Mouse (Mus musculus) olfactory bulb, adult 2 months (tissue): ENCODE data around the gene Lrrc36. TPM values are rescaled to one million over a fixed set of nuclear protein-coding genes. Genes with fewer than 3 reads are reported as not detected.

ENCODE experiments used
- H3K27ac ChIP-seq: fragments of 200-500 bp; 2 replicates; pipeline ENCODE4 v1.5.1; 2012; ENCODE audit warnings: low read depth, low read length; ENCODE audit not compliant: insufficient read depth
- H3K4me1 ChIP-seq: fragments of 200-500 bp; 2 replicates; pipeline ENCODE4 v1.6.1; 2012; ENCODE audit warnings: low read length; ENCODE audit not compliant: control insufficient read depth, insufficient read depth
- H3K4me3 ChIP-seq: fragments of 200-500 bp; 2 replicates; pipeline ENCODE4 v1.5.1; 2012; ENCODE audit warnings: mild to moderate bottlenecking, low read depth, low read length, moderate library complexity; ENCODE audit not compliant: insufficient read depth
- CTCF ChIP-seq: fragments of 200-500 bp; IDR thresholded peaks from 2 replicates; pipeline ENCODE4 v1.5.1; 2012; ENCODE audit warnings: low read depth, mild to moderate bottlenecking, low read length, moderate library complexity; ENCODE audit not compliant: insufficient read depth
- POLR2A ChIP-seq: fragments of 200-500 bp; IDR thresholded peaks from 2 replicates; pipeline ENCODE4 v1.6.1; 2012; ENCODE audit warnings: mild to moderate bottlenecking, low read depth, low read length, moderate library complexity; ENCODE audit not compliant: insufficient read depth
- WGBS: fragments of 180-500 bp; shearing (Covaris S2); methylation state at CpG from one replicate; pipeline ENCODE4 v1.1.7; 2018; 5-methylcytosine and 5-hydroxymethylcytosine counted together
- polyA plus RNA-seq: library from polyadenylated mRNA; stranded (reverse); fragments of >200 nt; gene quantifications from 2 replicates; pipeline ENCODE4 v1.2.4, GENCODE M21; 2012; ENCODE audit warnings: low replicate concordance; ENCODE audit not compliant: missing spikeins, insufficient read depth, insufficient read length

The Lrrc36 gene
- polyA plus RNA-seq, 1 experiment = not detected

GRCm38 (mm10) chr8:105468002-105468720 lies 54.8 kb downstream of the Lrrc36 start:
- H3K4me1 ChIP-seq = peaks cover 45% of the 10 kb centered on the region
- WGBS = 79% methylated on average over 27 of the region's 27 CpGs
- H3K27ac ChIP-seq = no peak overlapping the region
- TF ChIP-seq POLR2A (no peak), CTCF (no peak)
- H3K4me3 ChIP-seq = no peak overlapping the region

GRCm38 (mm10) chr8:105469041-105469695 lies 55.8 kb downstream of the Lrrc36 start:
- WGBS = 30% methylated on average over 6 of the region's 6 CpGs
- Histone ChIP-seq H3K27ac (no peak overlapping the region), H3K4me3 (no peak overlapping the region), H3K4me1 (peaks cover 45% of the 10 kb centered on the region)
- TF ChIP-seq CTCF (no peak), POLR2A (no peak)

DNA sequence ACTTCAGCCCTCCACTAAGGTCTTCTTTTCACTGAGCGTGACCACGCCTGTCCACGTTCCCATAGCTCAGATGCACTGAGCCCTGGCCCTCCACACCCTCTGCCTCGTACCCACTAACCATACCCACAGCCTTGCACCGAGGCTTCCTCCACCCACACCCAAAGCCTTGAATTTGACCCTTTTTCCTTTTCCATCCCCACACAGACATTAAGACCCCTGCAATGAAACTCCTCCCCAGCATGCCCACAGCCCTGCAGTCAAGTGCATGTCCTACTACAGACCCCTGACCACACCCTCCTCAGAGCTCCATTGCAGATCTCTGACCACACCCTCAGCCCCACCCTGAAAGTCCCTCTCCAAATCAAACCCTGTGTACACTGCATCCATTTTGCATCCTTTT lies 56.4 kb downstream of the Lrrc36 start:
- Histone ChIP-seq H3K27ac (no peak overlapping the region), H3K4me3 (no peak overlapping the region), H3K4me1 (peaks cover 50% of the 10 kb centered on the region)
- WGBS = 88% methylated on average over 5 of the region's 5 CpGs
- TF ChIP-seq CTCF = no peak
- TF ChIP-seq POLR2A = no peak

GRCm38 (mm10) chr8:105470262-105470661 lies 56.9 kb downstream of the Lrrc36 start:
- 82% methylated on average over 5 of the region's 5 CpGs for WGBS
- no peak overlapping the region for H3K4me3 ChIP-seq
- TF ChIP-seq CTCF (no peak), POLR2A (no peak)
- H3K27ac ChIP-seq = no peak overlapping the region
- peaks cover 54% of the 10 kb centered on the region for H3K4me1 ChIP-seq

- 37% methylated on average over 11 of the region's 11 CpGs for WGBS
- H3K27ac ChIP-seq = no peak overlapping the region
- peak overlapping the region; percentile 41 for H3K4me3 ChIP-seq
- TF ChIP-seq POLR2A = no peak
- no peak for TF ChIP-seq CTCF
- H3K4me1 ChIP-seq = peaks cover 55% of the 10 kb centered on the region
These were observed 57.4 kb downstream of the Lrrc36 start for GRCm38 (mm10) chr8:105470681-105471313.

- Histone ChIP-seq H3K27ac (no peak within 1 kb of the TSS), H3K4me3 (peak within 1 kb of the TSS; percentile 41), H3K4me1 (peaks cover 51% of the 10 kb centered on the region)
- 22% methylated on average over 25 of the region's 25 CpGs for WGBS
- TF ChIP-seq CTCF (no peak), POLR2A (0 out of 2 replicates have a peak, but pooled peaks have one; percentile 30)
These were observed 58.1 kb downstream of the Lrrc36 start, which contains the start of gene Tppp3 for GRCm38 (mm10) chr8:105471314-105472015. TSS of gene Tppp3 (minus strand) at chr8:105471526.

- Histone ChIP-seq H3K4me1 (peaks cover 53% of the 10 kb centered on the region), H3K4me3 (no peak overlapping the region), H3K27ac (no peak overlapping the region)
- no peak for TF ChIP-seq CTCF
- no peak for TF ChIP-seq POLR2A
- 86% methylated on average over 23 of the region's 23 CpGs for WGBS
These were observed 59.1 kb downstream of the Lrrc36 start for GRCm38 (mm10) chr8:105472414-105472932.

DNA sequence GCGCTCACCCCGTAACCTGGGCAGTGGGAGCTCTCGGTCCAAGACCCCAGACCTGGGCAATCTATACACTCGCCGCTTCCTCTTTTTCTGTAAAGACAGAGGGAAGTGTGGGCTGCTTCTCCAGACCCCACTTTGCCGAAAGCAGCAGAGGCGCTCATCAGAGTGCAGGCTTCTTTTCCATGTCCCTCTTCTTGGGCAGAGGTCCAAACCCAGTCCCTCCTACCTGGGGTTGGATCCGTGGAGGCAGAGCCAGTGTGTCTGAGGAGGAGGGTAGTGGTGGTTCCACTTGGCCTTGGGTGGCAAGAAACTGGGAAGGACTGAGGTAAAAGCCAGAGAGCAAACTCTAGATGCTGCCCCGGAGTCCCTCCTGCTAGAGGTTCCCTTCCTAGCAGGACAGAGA lies 59.6 kb downstream of the Lrrc36 start:
- Histone ChIP-seq H3K27ac (no peak overlapping the region), H3K4me3 (no peak overlapping the region), H3K4me1 (peaks cover 49% of the 10 kb centered on the region)
- TF ChIP-seq CTCF = no peak
- no peak for TF ChIP-seq POLR2A
- WGBS = 86% methylated on average over 9 of the region's 9 CpGs
